Mouse (Mus musculus) hindbrain, embryonic 11.5 days (tissue): Measurements from ENCODE around the gene Magi2. TPM values are rescaled to one million over a fixed set of nuclear protein-coding genes. Genes with fewer than 3 reads are reported as not detected.

Source experiments
- ATAC-seq: fragments of 200-750 bp; cut with Nextera tagmentation; 2 replicates; pipeline ENCODE4 v1.8.0; 2017; ENCODE audit warnings: mild to moderate bottlenecking, moderate TSS enrichment, moderate library complexity; ENCODE audit not compliant: low FRiP score
- DNase-seq: peaks from one replicate; pipeline ENCODE4 v3.0.0-alpha.2; 2015; ENCODE audit warnings: low spot score
- H3K27ac ChIP-seq: fragments of 300-500 bp; sonication (generic); 2 replicates; pipeline ENCODE4 v1.5.1; 2014; ENCODE audit warnings: mild to moderate bottlenecking, low read depth, low read length
- H3K27me3 ChIP-seq: fragments of 300-500 bp; sonication (generic); 2 replicates; pipeline ENCODE4 v1.6.1; 2014; ENCODE audit warnings: mild to moderate bottlenecking, low read length, moderate library complexity, mixed read lengths; ENCODE audit not compliant: control insufficient read depth, insufficient read depth
- H3K36me3 ChIP-seq: fragments of 300-500 bp; sonication (generic); 2 replicates; pipeline ENCODE4 v1.6.1; 2014; ENCODE audit warnings: mild to moderate bottlenecking, low read length, moderate library complexity, mixed read lengths; ENCODE audit not compliant: control insufficient read depth, insufficient read depth
- H3K4me1 ChIP-seq: fragments of 300-500 bp; sonication (generic); replicated peaks from 2 replicates; pipeline ENCODE4 v1.6.1; 2014; ENCODE audit warnings: low read length, mixed read lengths; ENCODE audit not compliant: control insufficient read depth, insufficient read depth
- H3K4me2 ChIP-seq: fragments of 300-500 bp; sonication (generic); replicated peaks from 2 replicates; pipeline ENCODE4 v1.6.1; 2014; ENCODE audit warnings: mild to moderate bottlenecking, low read depth, low read length
- H3K4me3 ChIP-seq: fragments of 300-500 bp; sonication (generic); 2 replicates; pipeline ENCODE4 v1.5.1; 2014; ENCODE audit warnings: low read depth, low read length
- H3K9ac ChIP-seq: fragments of 300-500 bp; sonication (generic); 2 replicates; pipeline ENCODE4 v1.6.1; 2014; ENCODE audit warnings: low read depth, low read length
- H3K9me3 ChIP-seq: fragments of 300-500 bp; sonication (generic); 2 replicates; pipeline ENCODE4 v1.6.1; 2016; ENCODE audit warnings: low read length; ENCODE audit not compliant: control insufficient read depth
- WGBS: fragments of 180-500 bp; shearing (Covaris S2); extraction: QIAGEN DNeasy Blood & Tissue Kit; methylation state at CpG from one replicate; pipeline ENCODE4 v1.1.7; 2014; 5-methylcytosine and 5-hydroxymethylcytosine counted together
- polyA plus RNA-seq: library from polyadenylated mRNA; unstranded; fragments of >200 nt; fragmentation: Nextera tagmentation; extraction: Ambion mirVana; gene quantifications from 2 replicates; pipeline ENCODE4 v1.2.1, GENCODE M21; 2014

The Magi2 gene
- polyA plus RNA-seq, 1 experiment from 2014 or later, result 8.7 TPM

DNA sequence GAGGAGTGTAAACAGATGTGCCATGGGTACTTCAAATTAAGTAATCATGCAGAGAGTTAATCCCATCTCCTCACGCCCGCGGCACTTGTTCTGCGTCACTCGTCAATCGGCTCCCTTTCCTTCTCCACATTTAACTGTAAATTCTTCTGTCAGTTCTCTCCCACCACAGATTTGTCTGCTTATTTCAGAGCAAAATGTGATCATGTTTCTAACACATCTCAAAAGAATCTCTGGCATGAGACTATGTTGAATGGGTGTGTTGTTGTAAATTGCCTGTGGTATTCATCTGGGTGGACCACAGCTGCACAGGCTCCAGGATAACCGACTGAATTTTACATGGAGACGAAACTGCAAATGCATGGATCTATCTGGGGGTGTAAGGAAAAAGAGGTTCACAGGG, 1408.0 kb downstream of the Magi2 start:
- DNase-seq (no peak), ATAC-seq (no peak)
- Histone ChIP-seq H3K4me2 (no peak overlapping the region), H3K4me1 (no peaks in the 10 kb centered on the region), H3K36me3 (no peaks in the 10 kb centered on the region), H3K27ac (no peak overlapping the region), H3K9me3 (no peaks in the 10 kb centered on the region), H3K27me3 (no peaks in the 10 kb centered on the region), H3K4me3 (no peak overlapping the region), H3K9ac (no peak overlapping the region)
- 74% methylated on average over 8 of the region's 8 CpGs for WGBS

GRCm38 (mm10) chr5:20637300-20637989, 1410.6 kb downstream of the Magi2 start:
- 83% methylated on average over 5 of the region's 5 CpGs for WGBS
- Histone ChIP-seq H3K27me3 (no peaks in the 10 kb centered on the region), H3K9ac (no peak overlapping the region), H3K4me1 (no peaks in the 10 kb centered on the region), H3K4me3 (no peak overlapping the region), H3K36me3 (no peaks in the 10 kb centered on the region), H3K27ac (no peak overlapping the region), H3K9me3 (no peaks in the 10 kb centered on the region), H3K4me2 (no peak overlapping the region)
- no peak; the same call in 1 of the 2 replicates for ATAC-seq
- peak; percentile 15 for DNase-seq

- no peaks in the 10 kb centered on the region for H3K9me3 ChIP-seq
- H3K4me1 ChIP-seq, result no peaks in the 10 kb centered on the region
- WGBS, result 75% methylated on average over 7 of the region's 7 CpGs
- no peak overlapping the region for H3K9ac ChIP-seq
- ATAC-seq (no peak), DNase-seq (no peak)
- H3K36me3 ChIP-seq, result no peaks in the 10 kb centered on the region
- H3K4me2 ChIP-seq, result no peak overlapping the region
- H3K27ac ChIP-seq, result no peak overlapping the region
- no peaks in the 10 kb centered on the region for H3K27me3 ChIP-seq
- no peak overlapping the region for H3K4me3 ChIP-seq
These were observed 1415.4 kb downstream of the Magi2 start for GRCm38 (mm10) chr5:20642196-20642595.

GRCm38 (mm10) chr5:20643741-20644140, 1416.9 kb downstream of the Magi2 start:
- Histone ChIP-seq H3K4me3 (no peak overlapping the region), H3K36me3 (no peaks in the 10 kb centered on the region), H3K9ac (no peak overlapping the region), H3K9me3 (no peaks in the 10 kb centered on the region), H3K4me2 (no peak overlapping the region), H3K27ac (no peak overlapping the region), H3K27me3 (no peaks in the 10 kb centered on the region), H3K4me1 (no peaks in the 10 kb centered on the region)
- ATAC-seq (no peak), DNase-seq (no peak)
- 89% methylated on average over 1 of the region's 1 CpGs for WGBS

DNA sequence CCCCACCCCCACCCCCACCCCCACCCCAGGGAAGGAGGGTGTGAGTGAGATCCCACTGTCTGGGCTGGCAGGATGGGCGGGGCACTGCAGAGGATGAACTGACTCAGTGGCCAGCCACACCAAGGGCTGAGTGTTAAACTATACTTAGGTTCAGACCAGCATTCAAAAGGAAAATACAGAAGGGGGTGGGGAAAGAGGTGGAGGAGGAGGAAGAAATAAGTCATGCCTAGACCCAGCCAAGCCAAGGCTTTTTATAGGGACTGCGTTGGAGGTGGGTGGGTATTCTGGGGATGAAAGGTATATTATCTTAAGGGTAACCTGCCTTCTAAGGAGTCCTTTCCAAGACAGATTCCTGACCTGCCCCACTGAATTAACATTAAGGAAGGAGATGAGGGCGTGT, 1420.1 kb downstream of the Magi2 start:
- Histone ChIP-seq H3K4me1 (no peaks in the 10 kb centered on the region), H3K4me3 (no peak overlapping the region), H3K4me2 (no peak overlapping the region), H3K9ac (no peak overlapping the region), H3K9me3 (no peaks in the 10 kb centered on the region), H3K27me3 (no peaks in the 10 kb centered on the region), H3K36me3 (no peaks in the 10 kb centered on the region), H3K27ac (no peak overlapping the region)
- DNase-seq (no peak), ATAC-seq (no peak)
- 87% methylated on average over 3 of the region's 3 CpGs for whole genome bisulfite sequencing

DNA sequence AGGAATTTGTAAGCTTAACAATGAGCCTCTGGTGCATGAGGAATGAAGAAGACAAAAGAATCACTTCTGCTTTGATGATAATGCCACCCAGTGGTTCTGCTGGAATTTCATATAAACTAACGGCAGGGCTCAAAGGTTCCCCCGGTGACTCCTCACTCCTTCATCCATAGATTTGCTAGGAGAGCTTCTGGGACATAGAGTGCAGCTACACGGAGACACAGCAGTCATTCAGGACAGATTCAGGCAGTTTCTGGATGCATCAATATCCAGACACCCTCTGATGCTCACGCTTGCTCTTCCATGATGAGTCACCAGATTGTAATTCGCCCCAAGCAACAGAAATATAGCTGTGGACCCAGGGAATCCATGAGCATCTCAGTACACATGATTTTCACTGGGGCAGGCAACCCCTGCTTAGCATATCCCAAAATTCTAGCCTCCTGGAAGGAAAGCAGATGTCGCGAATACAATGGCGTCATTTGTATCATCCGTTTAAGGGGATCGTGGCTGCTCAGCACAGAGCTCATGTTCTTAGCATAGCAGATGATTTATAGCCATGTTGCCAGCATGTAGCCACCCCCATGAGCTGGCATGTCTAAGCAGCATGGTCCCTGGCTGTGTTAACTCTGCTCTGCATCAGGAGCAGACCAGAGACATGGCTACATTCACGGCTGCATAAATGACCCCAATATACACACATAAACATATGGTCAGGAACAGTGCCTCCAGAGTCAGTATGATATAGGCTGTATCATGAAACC, 1426.8 kb downstream of the Magi2 start:
- H3K4me1 ChIP-seq, result no peaks in the 10 kb centered on the region
- no peak overlapping the region for H3K27ac ChIP-seq
- ATAC-seq, result no peak
- H3K9me3 ChIP-seq, result no peaks in the 10 kb centered on the region
- no peak for DNase-seq
- H3K4me2 ChIP-seq, result no peak overlapping the region
- H3K36me3 ChIP-seq, result no peaks in the 10 kb centered on the region
- H3K9ac ChIP-seq, result no peak overlapping the region
- H3K27me3 ChIP-seq, result no peaks in the 10 kb centered on the region
- 63% methylated on average over 11 of the region's 11 CpGs for WGBS
- no peak overlapping the region for H3K4me3 ChIP-seq

DNA sequence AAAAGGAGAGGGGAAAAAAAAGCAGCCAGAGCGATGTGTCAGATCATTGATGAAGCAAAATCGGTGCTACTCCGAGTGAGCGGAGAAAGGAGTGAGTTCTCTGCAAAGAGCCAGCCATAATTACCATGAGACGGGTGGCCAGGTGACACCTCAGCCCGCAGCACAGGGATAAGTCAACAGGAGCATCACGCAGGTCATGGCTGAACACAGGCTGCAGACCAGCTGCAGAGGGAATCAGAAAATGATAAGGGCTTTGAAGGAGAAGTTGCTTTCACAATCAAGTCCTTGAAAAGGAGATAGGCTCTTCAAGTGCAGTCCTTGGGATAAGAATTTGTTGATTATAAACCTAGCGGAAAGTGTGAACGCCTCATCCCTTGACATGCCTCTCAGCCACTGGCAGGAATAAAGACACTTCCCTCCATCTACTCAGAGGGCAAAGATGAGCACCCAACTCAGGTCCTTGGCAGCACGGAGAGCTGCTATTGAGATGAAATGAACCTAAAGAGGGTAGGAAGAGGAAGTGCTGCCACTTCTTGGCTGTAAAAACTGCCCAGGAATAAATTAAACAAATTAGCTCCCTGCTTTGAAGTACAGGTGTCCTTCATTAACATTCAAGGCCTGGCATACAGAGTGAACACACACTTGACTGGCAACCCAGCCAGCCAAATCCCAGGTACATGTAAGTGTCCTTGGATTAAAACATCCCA, 1428.1 kb downstream of the Magi2 start:
- no peak overlapping the region for H3K27ac ChIP-seq
- H3K4me2 ChIP-seq, result no peak overlapping the region
- no peak overlapping the region for H3K4me3 ChIP-seq
- no peaks in the 10 kb centered on the region for H3K27me3 ChIP-seq
- WGBS, result 83% methylated on average over 10 of the region's 10 CpGs
- H3K9ac ChIP-seq, result no peak overlapping the region
- H3K36me3 ChIP-seq, result no peaks in the 10 kb centered on the region
- H3K4me1 ChIP-seq, result no peaks in the 10 kb centered on the region
- DNase-seq (no peak), ATAC-seq (no peak)
- no peaks in the 10 kb centered on the region for H3K9me3 ChIP-seq

GRCm38 (mm10) chr5:20657056-20657455, 1430.2 kb downstream of the Magi2 start:
- Histone ChIP-seq H3K9me3 (no peaks in the 10 kb centered on the region), H3K4me2 (no peak overlapping the region), H3K4me1 (no peaks in the 10 kb centered on the region), H3K36me3 (no peaks in the 10 kb centered on the region), H3K4me3 (no peak overlapping the region), H3K9ac (no peak overlapping the region), H3K27ac (no peak overlapping the region), H3K27me3 (no peaks in the 10 kb centered on the region)
- no peak for ATAC-seq
- WGBS, result 89% methylated on average over 5 of the region's 5 CpGs
- no peak for DNase-seq
